Mouse (Mus musculus) MEL (cell line): Measurements from ENCODE around the gene Eif2ak3. TPM values are rescaled to one million over a fixed set of nuclear protein-coding genes. Genes with fewer than 3 reads are reported as not detected.

Source experiments
- DNase-seq: peaks from one replicate; pipeline ENCODE4 v3.0.0; 2011; ENCODE audit warnings: low read depth, low spot score
- H3K27ac ChIP-seq: 2 replicates; pipeline ENCODE4 v1.5.1; 2012; ENCODE audit warnings: low read depth, mild to moderate bottlenecking, control low read depth, low read length, moderate library complexity; ENCODE audit not compliant: control insufficient read depth
- H3K27me3 ChIP-seq, 2 experiments: fragments of 150-350 bp in 1 of 2; sonication (generic) in 1 of 2; 2 replicates each; pipeline ENCODE4 v1.6.1; 2012; ENCODE audit warnings: low read length in 2 of 2, mild to moderate bottlenecking in 2 of 2, improper control_type of control experiment in 1 of 2, moderate library complexity in 1 of 2; ENCODE audit not compliant: insufficient read depth in 2 of 2, control insufficient read depth in 1 of 2
- H3K36me3 ChIP-seq, 2 experiments: 2 replicates each; pipeline ENCODE4 v1.6.1; 2012 to 2014; ENCODE audit warnings: low read length in 2 of 2, improper control_type of control experiment in 1 of 2, inconsistent platforms in 1 of 2, mild to moderate bottlenecking in 1 of 2; ENCODE audit not compliant: insufficient read depth in 2 of 2, control insufficient read depth in 1 of 2
- H3K4me1 ChIP-seq, 2 experiments: fragments of 150-350 bp in 1 of 2; sonication (generic) in 1 of 2; 2 replicates each; pipeline ENCODE4 v1.6.1; 2012; ENCODE audit warnings: low read length in 2 of 2, improper control_type of control experiment in 1 of 2, mild to moderate bottlenecking in 1 of 2; ENCODE audit not compliant: insufficient read depth in 2 of 2, control insufficient read depth in 1 of 2
- H3K4me3 ChIP-seq, 2 experiments: fragments of 150-350 bp in 1 of 2; sonication (generic) in 1 of 2; 2 replicates each; pipeline ENCODE4 v1.5.1; 2012; ENCODE audit warnings: low read depth in 2 of 2, low read length in 2 of 2, mild to moderate bottlenecking in 2 of 2, moderate library complexity in 2 of 2, control low read depth in 1 of 2, improper control_type of control experiment in 1 of 2; ENCODE audit not compliant: control insufficient read depth in 1 of 2, insufficient read depth in 1 of 2
- H3K79me2 ChIP-seq: 2 replicates; pipeline ENCODE4 v1.6.1; 2012; ENCODE audit warnings: mild to moderate bottlenecking, low read length, moderate library complexity; ENCODE audit not compliant: control insufficient read depth, poor library complexity, insufficient read depth
- H3K9ac ChIP-seq: 2 replicates; pipeline ENCODE4 v1.6.1; 2012; ENCODE audit warnings: low read depth, mild to moderate bottlenecking, control low read depth, low read length, moderate library complexity; ENCODE audit not compliant: control insufficient read depth, poor library complexity, severe bottlenecking
- H3K9me3 ChIP-seq: fragments of 150-350 bp; sonication (generic); replicated peaks from 2 replicates; pipeline ENCODE4 v1.6.1; 2012; ENCODE audit warnings: mild to moderate bottlenecking, low read length, improper control_type of control experiment, moderate library complexity; ENCODE audit not compliant: insufficient read depth
- BHLHE40 ChIP-seq: IDR thresholded peaks from 2 replicates; pipeline ENCODE4 v1.6.1; 2012; ENCODE audit warnings: low read depth, mild to moderate bottlenecking, inconsistent platforms, low read length, improper control_type of control experiment, borderline replicate concordance
- CHD1 ChIP-seq: IDR thresholded peaks from 2 replicates; pipeline ENCODE4 v1.6.1; 2012; ENCODE audit warnings: low read depth, mild to moderate bottlenecking, inconsistent platforms, low read length, improper control_type of control experiment
- CHD2 ChIP-seq: IDR thresholded peaks from 2 replicates; pipeline ENCODE4 v1.6.1; 2011; ENCODE audit warnings: low read length, improper control_type of control experiment
- CTCF ChIP-seq, 3 experiments: IDR thresholded peaks in 2 of 3; conservative IDR thresholded peaks in 1 of 3; 2 replicates each; pipeline ENCODE4 v1.5.1; 2011 to 2012; ENCODE audit warnings: low read length in 3 of 3, low read depth in 2 of 3, mild to moderate bottlenecking in 2 of 3, improper control_type of control experiment in 1 of 3, inconsistent platforms in 1 of 3, mixed read lengths in 1 of 3, moderate library complexity in 1 of 3; ENCODE audit not compliant: control insufficient read depth in 1 of 3, insufficient read depth in 1 of 3, poor library complexity in 1 of 3, severe bottlenecking in 1 of 3
- E2F4 ChIP-seq: IDR thresholded peaks from 2 replicates; pipeline ENCODE4 v1.6.1; 2011; ENCODE audit warnings: low read depth, low read length, improper control_type of control experiment, borderline replicate concordance
- ELF1 ChIP-seq: IDR thresholded peaks from 2 replicates; pipeline ENCODE4 v1.6.1; 2014; ENCODE audit warnings: low read depth, mild to moderate bottlenecking, inconsistent platforms, low read length, improper control_type of control experiment, moderate library complexity
- EP300 ChIP-seq, 2 experiments: IDR thresholded peaks; 2 replicates each; pipeline ENCODE4 v1.6.1; 2011; ENCODE audit warnings: improper control_type of control experiment in 2 of 2, low read length in 2 of 2, low read depth in 1 of 2, mild to moderate bottlenecking in 1 of 2
- ETS1 ChIP-seq: IDR thresholded peaks from 2 replicates; pipeline ENCODE4 v1.6.1; 2012; ENCODE audit warnings: low read depth, mild to moderate bottlenecking, inconsistent platforms, low read length, improper control_type of control experiment, moderate library complexity
- GATA1 ChIP-seq: IDR thresholded peaks from 2 replicates; pipeline ENCODE4 v1.6.1; 2011; ENCODE audit warnings: low read depth, low read length, improper control_type of control experiment
- HCFC1 ChIP-seq: IDR thresholded peaks from 2 replicates; pipeline ENCODE4 v1.6.1; 2012; ENCODE audit warnings: low read depth, mild to moderate bottlenecking, inconsistent platforms, low read length, improper control_type of control experiment, moderate library complexity
- JUND ChIP-seq: IDR thresholded peaks from 2 replicates; pipeline ENCODE4 v1.6.1; 2011; ENCODE audit warnings: low read depth, mild to moderate bottlenecking, improper control_type of control experiment, low read length
- MAFK ChIP-seq: IDR thresholded peaks from 2 replicates; pipeline ENCODE4 v1.6.1; 2011; ENCODE audit warnings: low read depth, mild to moderate bottlenecking, low read length, improper control_type of control experiment, borderline replicate concordance
- MAX ChIP-seq: IDR thresholded peaks from 2 replicates; pipeline ENCODE4 v1.6.1; 2011; ENCODE audit warnings: low read length, improper control_type of control experiment
- MAZ ChIP-seq: IDR thresholded peaks from 2 replicates; pipeline ENCODE4 v1.6.1; 2012; ENCODE audit warnings: low read depth, mild to moderate bottlenecking, inconsistent platforms, low read length, improper control_type of control experiment
- MEF2A ChIP-seq: IDR thresholded peaks from 2 replicates; pipeline ENCODE4 v1.6.1; 2014; ENCODE audit warnings: low read depth, mild to moderate bottlenecking, inconsistent platforms, low read length, improper control_type of control experiment; ENCODE audit not compliant: poor library complexity, insufficient replicate concordance, severe bottlenecking; ENCODE audit errors: extremely low read depth
- MXI1 ChIP-seq: IDR thresholded peaks from 2 replicates; pipeline ENCODE4 v1.6.1; 2011; ENCODE audit warnings: mild to moderate bottlenecking, low read depth, low read length, improper control_type of control experiment
- MYB ChIP-seq: IDR thresholded peaks from 2 replicates; pipeline ENCODE4 v1.6.1; 2011; ENCODE audit warnings: mild to moderate bottlenecking, low read depth, low read length, improper control_type of control experiment
- MYC ChIP-seq: IDR thresholded peaks from 2 replicates; pipeline ENCODE4 v1.6.1; 2011; ENCODE audit warnings: low read depth, mild to moderate bottlenecking, low read length, improper control_type of control experiment, moderate library complexity
- NELFE ChIP-seq: IDR thresholded peaks from 2 replicates; pipeline ENCODE4 v1.6.1; 2011; ENCODE audit warnings: low read depth, low read length, improper control_type of control experiment
- NRF1 ChIP-seq: IDR thresholded peaks from 2 replicates; pipeline ENCODE4 v1.6.1; 2014; ENCODE audit warnings: low read depth, mild to moderate bottlenecking, inconsistent platforms, low read length, improper control_type of control experiment, moderate library complexity; ENCODE audit not compliant: poor library complexity, insufficient read depth, severe bottlenecking
- POLR2A ChIP-seq, 2 experiments: IDR thresholded peaks; 2 replicates each; pipeline ENCODE4 v1.6.1; 2011 to 2012; ENCODE audit warnings: low read length in 2 of 2, mild to moderate bottlenecking in 2 of 2, control low read depth in 1 of 2, improper control_type of control experiment in 1 of 2, low read depth in 1 of 2, moderate library complexity in 1 of 2; ENCODE audit not compliant: control insufficient read depth in 1 of 2, insufficient read depth in 1 of 2, poor library complexity in 1 of 2
- POLR2AphosphoS2 ChIP-seq: IDR thresholded peaks from 2 replicates; pipeline ENCODE4 v1.6.1; 2011; ENCODE audit warnings: low read length, improper control_type of control experiment
- POLR2AphosphoS5 ChIP-seq: IDR thresholded peaks from 2 replicates; pipeline ENCODE4 v1.6.1; 2012; ENCODE audit warnings: low read depth, borderline replicate concordance, mild to moderate bottlenecking, inconsistent platforms, low read length, moderate library complexity, mixed read lengths
- RAD21 ChIP-seq: IDR thresholded peaks from 2 replicates; pipeline ENCODE4 v1.6.1; 2011; ENCODE audit warnings: mild to moderate bottlenecking, low read depth, low read length, improper control_type of control experiment
- RCOR1 ChIP-seq: IDR thresholded peaks from 2 replicates; pipeline ENCODE4 v1.6.1; 2012; ENCODE audit warnings: low read depth, mild to moderate bottlenecking, inconsistent platforms, low read length, improper control_type of control experiment
- SMC3 ChIP-seq: IDR thresholded peaks from 2 replicates; pipeline ENCODE4 v1.6.1; 2011; ENCODE audit warnings: low read depth, low read length, improper control_type of control experiment
- TAL1 ChIP-seq: IDR thresholded peaks from 2 replicates; pipeline ENCODE4 v1.6.1; 2012; ENCODE audit warnings: mild to moderate bottlenecking, inconsistent platforms, low read length, moderate library complexity, mixed read lengths
- TCF12 ChIP-seq: IDR thresholded peaks from 2 replicates; pipeline ENCODE4 v1.6.1; 2014; ENCODE audit warnings: low read depth, mild to moderate bottlenecking, inconsistent platforms, low read length, improper control_type of control experiment, moderate library complexity
- UBTF ChIP-seq: IDR thresholded peaks from 2 replicates; pipeline ENCODE4 v1.6.1; 2012; ENCODE audit warnings: low read depth, mild to moderate bottlenecking, inconsistent platforms, low read length, improper control_type of control experiment, moderate library complexity, borderline replicate concordance; ENCODE audit not compliant: insufficient read depth
- USF2 ChIP-seq, 2 experiments: IDR thresholded peaks; 2 replicates each; pipeline ENCODE4 v1.6.1; 2011 to 2012; ENCODE audit warnings: improper control_type of control experiment in 2 of 2, low read length in 2 of 2, borderline replicate concordance in 1 of 2, inconsistent platforms in 1 of 2, low read depth in 1 of 2, mild to moderate bottlenecking in 1 of 2; ENCODE audit not compliant: insufficient read depth in 1 of 2
- ZC3H11A ChIP-seq: IDR thresholded peaks from 2 replicates; pipeline ENCODE4 v1.6.1; 2012; ENCODE audit warnings: low read depth, mild to moderate bottlenecking, inconsistent platforms, low read length, improper control_type of control experiment
- ZKSCAN1 ChIP-seq: IDR thresholded peaks from 2 replicates; pipeline ENCODE4 v1.6.1; 2012; ENCODE audit warnings: low read depth, mild to moderate bottlenecking, inconsistent platforms, low read length, improper control_type of control experiment, moderate library complexity
- ZMIZ1 ChIP-seq: IDR thresholded peaks from 2 replicates; pipeline ENCODE4 v1.6.1; 2012; ENCODE audit warnings: low read depth, mild to moderate bottlenecking, inconsistent platforms, low read length, improper control_type of control experiment, moderate library complexity
- ZNF384 ChIP-seq: IDR thresholded peaks from 2 replicates; pipeline ENCODE4 v1.6.1; 2012; ENCODE audit warnings: low read depth, mild to moderate bottlenecking, inconsistent platforms, low read length, improper control_type of control experiment
- polyA plus RNA-seq, 2 experiments: library from polyadenylated mRNA; stranded (reverse) in 1 of 2; unstranded in 1 of 2; fragments of >175 nt in 1 of 2; fragments of >200 nt in 1 of 2; gene quantifications; 2 replicates each; pipeline versions ENCODE4 v1.2.1 to v1.2.4; 2012; ENCODE audit warnings: low replicate concordance in 2 of 2, low read depth in 1 of 2; ENCODE audit not compliant: insufficient read length in 2 of 2, insufficient read depth in 1 of 2, missing spikeins in 1 of 2
- total RNA-seq: library from RNA; depleted of rRNA; stranded (reverse); fragments of 300-350 nt; gene quantifications from 2 replicates; pipeline ENCODE4 v1.2.3, GENCODE M21; 2012; rRNA removed

Eif2ak3 gene
- total RNA-seq (9.0 and 9.1 TPM in 2 replicates), polyA plus RNA-seq (1 to 10 TPM in 1 of 2 experiments, not detected in 1; 9.9 TPM)

GRCm38 (mm10) chr6:70844002-70844804, at the start of gene Eif2ak3:
Gene Eif2ak3 (plus strand): TSS chr6:70844515.
- Histone ChIP-seq H3K4me3 (peak within 1 kb of the TSS; percentile 93 to 97), H3K36me3 (peaks cover 0 to 14% of the 10 kb centered on the region in 2 experiments; a peak in 2 of 4 replicates), H3K4me1 (peaks cover 2 to 18% of the 10 kb centered on the region in 2 experiments), H3K9ac (peak within 1 kb of the TSS; percentile 77), H3K79me2 (peaks cover 8% of the 10 kb centered on the region), H3K9me3 (no peaks in the 10 kb centered on the region), H3K27ac (peak within 1 kb of the TSS; percentile 58), H3K27me3 (no peaks in the 10 kb centered on the region)
- peak; percentile 99 for DNase-seq
- TF ChIP-seq TAL1 (no peak), MXI1 (peak; percentile 67), POLR2A (IDR thresholded peaks at IDR 0.05; ENCODE audit: control insufficient read depth in 1 of 2, insufficient read depth in 1 of 2, low read depth in 1 of 2, low read length in 2 of 2, poor library complexity in 1 of 2) (peak; percentile 74 to 83), CHD2 (peak; percentile 93), MAZ (peak; percentile 39; the same call in 1 of the 2 replicates), USF2 (IDR thresholded peaks at IDR 0.05; ENCODE audit: borderline replicate concordance in 1 of 2, insufficient read depth in 1 of 2, low read depth in 1 of 2, low read length in 2 of 2) (no peak), ELF1 (peak; percentile 96), HCFC1 (peak; percentile 88), MYB (no peak), MEF2A (no peak), RAD21 (no peak), TCF12 (no peak), ZNF384 (no peak), EP300 (IDR thresholded peaks at IDR 0.05; ENCODE audit: low read depth in 1 of 2, low read length in 2 of 2) (no peak), MAFK (no peak), NRF1 (peak; percentile 40; the same call in 1 of the 2 replicates), RCOR1 (no peak; the same call in 1 of the 2 replicates), CHD1 (no peak), ZKSCAN1 (0 out of 2 replicates have a peak, but pooled peaks have one; percentile 2), NELFE (peak; percentile 67), BHLHE40 (no peak), MAX (no peak; the same call in 1 of the 2 replicates), GATA1 (no peak), ZC3H11A (no peak), E2F4 (no peak), UBTF (no peak), SMC3 (no peak), MYC (0 out of 2 replicates have a peak, but pooled peaks have one; percentile 2), POLR2AphosphoS2 (peak; percentile 61; the same call in 1 of the 2 replicates), ZMIZ1 (peak; percentile 66; the same call in 1 of the 2 replicates), JUND (no peak; the same call in 1 of the 2 replicates), ETS1 (no peak), POLR2AphosphoS5 (no peak), CTCF (IDR thresholded peaks at IDR 0.05 in 2 of 3, conservative IDR thresholded peaks at IDR 0.05 in 1 of 3; ENCODE audit: control insufficient read depth in 1 of 3, insufficient read depth in 1 of 3, low read depth in 2 of 3, low read length in 3 of 3, poor library complexity in 1 of 3, severe bottlenecking in 1 of 3) (no peak)
